Mouse (Mus musculus): ENCODE results near the gene Gss.

- TF ChIP-seq TAL1 (IDR thresholded peaks at IDR 0.05; ENCODE audit: low read length) (no peak), GATA1 (IDR thresholded peaks at IDR 0.05; ENCODE audit: low read length) (no peak)
Observed at GRCm38 (mm10) chr2:155637411-155637810, 44.8 kb upstream of the Gss start.
